Mouse (Mus musculus): ENCODE data around the gene Arhgef16. TPM values are rescaled to one million over a fixed set of nuclear protein-coding genes. Genes with fewer than 3 reads are reported as not detected.

Arhgef16 gene
- polyA plus RNA-seq, 1 experiment = 179 TPM

DNA sequence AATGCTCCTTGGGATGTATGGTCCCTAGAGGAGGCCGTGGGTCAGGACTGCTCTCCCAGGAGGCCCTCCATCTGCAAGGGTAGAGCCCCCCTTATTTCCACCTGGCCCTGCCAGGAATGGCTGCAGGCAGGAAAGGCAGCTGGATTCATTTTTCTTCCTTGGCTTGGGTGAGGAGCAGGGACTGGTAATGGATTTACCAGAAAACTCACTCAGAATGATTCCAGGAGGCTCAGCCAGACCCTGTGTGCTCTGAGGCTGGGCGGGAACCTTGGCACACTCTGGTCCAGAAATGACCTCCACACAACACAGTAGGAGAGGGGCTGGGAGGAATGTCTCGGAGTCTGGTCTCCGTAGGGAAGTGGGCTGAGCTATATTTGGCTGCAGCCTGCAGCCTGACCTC, 69.2 kb downstream of the Arhgef16 start:
- 0 out of 2 replicates have a peak, but pooled peaks cover 3% of the 10 kb centered on the region for H3K27me3 ChIP-seq (ENCODE audit: control insufficient read depth, insufficient read depth, low read length)
- TF ChIP-seq CTCF (IDR thresholded peaks at IDR 0.05; ENCODE audit: extremely low read depth, insufficient read length, insufficient replicate concordance, low read depth, low read length) (no peak), POLR2A (IDR thresholded peaks at IDR 0.05; ENCODE audit: low read depth, low read length) (no peak)
- no peak overlapping the region for H3K27ac ChIP-seq (ENCODE audit: insufficient read depth, low read depth, low read length)
- WGBS = 71% methylated on average over 4 of the region's 4 CpGs
- no peak overlapping the region for H3K4me3 ChIP-seq (ENCODE audit: low read depth, low read length)
- H3K36me3 ChIP-seq (ENCODE audit: control insufficient read depth, insufficient read depth, low read length) = no peaks in the 10 kb centered on the region
- no peaks in the 10 kb centered on the region for H3K4me1 ChIP-seq (ENCODE audit: control insufficient read depth, insufficient read depth, insufficient read length, low read length)

DNA sequence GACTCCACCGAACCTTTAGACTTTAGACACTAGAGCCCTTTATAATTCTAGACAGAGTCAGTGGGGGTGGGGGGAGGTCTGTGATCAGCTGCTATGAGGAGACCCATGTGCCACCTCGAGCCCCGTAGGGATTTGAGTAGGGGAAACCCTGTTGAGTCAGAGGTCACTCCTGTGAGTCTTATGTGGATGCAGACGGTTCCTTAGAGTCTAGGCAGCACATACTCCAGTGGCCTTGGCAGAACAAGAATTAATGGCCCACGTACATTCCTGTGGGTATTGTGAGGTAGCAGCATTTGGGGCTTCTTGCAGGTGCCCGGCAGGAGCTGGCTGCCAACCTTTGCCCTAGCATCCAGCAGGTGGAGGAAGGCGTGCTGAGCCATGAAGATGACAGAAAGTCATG, 70.1 kb downstream of the Arhgef16 start:
- Histone ChIP-seq H3K4me3 (ENCODE audit: low read depth, low read length) (no peak overlapping the region), H3K4me1 (ENCODE audit: control insufficient read depth, insufficient read depth, insufficient read length, low read length) (no peaks in the 10 kb centered on the region), H3K36me3 (ENCODE audit: control insufficient read depth, insufficient read depth, low read length) (no peaks in the 10 kb centered on the region), H3K27ac (ENCODE audit: insufficient read depth, low read depth, low read length) (no peak overlapping the region), H3K27me3 (ENCODE audit: control insufficient read depth, insufficient read depth, low read length) (no peaks in the 10 kb centered on the region)
- WGBS = 37% methylated on average over 7 of the region's 7 CpGs
- TF ChIP-seq CTCF (IDR thresholded peaks at IDR 0.05; ENCODE audit: extremely low read depth, insufficient read length, insufficient replicate concordance, low read depth, low read length) = no peak
- TF ChIP-seq POLR2A (IDR thresholded peaks at IDR 0.05; ENCODE audit: low read depth, low read length) = no peak

DNA sequence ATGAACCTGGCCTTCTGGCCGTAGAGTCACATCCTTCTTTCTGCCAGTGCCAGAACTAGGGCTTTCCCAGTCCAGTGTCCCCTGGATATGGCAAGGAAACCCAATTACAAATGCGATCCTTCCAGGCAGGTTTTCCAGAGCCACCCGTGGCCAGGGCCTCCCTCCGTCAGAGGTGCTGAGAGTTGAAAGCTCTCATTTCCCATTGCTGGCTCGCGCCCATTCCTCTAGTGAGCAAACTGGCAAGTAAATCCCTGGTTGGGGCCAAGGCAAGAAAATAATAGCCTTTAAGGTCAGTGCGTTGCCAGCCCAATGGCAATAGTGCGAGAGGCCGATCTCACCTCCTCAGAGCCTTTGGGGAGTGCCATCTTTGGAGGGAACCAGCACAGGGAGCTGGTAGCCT, 71.9 kb downstream of the Arhgef16 start:
- H3K4me3 ChIP-seq (ENCODE audit: low read depth, low read length) = no peak overlapping the region
- WGBS = 92% methylated on average over 9 of the region's 9 CpGs
- no peaks in the 10 kb centered on the region for H3K27me3 ChIP-seq (ENCODE audit: control insufficient read depth, insufficient read depth, low read length)
- H3K36me3 ChIP-seq (ENCODE audit: control insufficient read depth, insufficient read depth, low read length) = no peaks in the 10 kb centered on the region
- H3K27ac ChIP-seq (ENCODE audit: insufficient read depth, low read depth, low read length) = no peak overlapping the region
- TF ChIP-seq POLR2A (IDR thresholded peaks at IDR 0.05; ENCODE audit: low read depth, low read length) (no peak), CTCF (IDR thresholded peaks at IDR 0.05; ENCODE audit: extremely low read depth, insufficient read length, insufficient replicate concordance, low read depth, low read length) (no peak)
- peaks cover 8% of the 10 kb centered on the region for H3K4me1 ChIP-seq (ENCODE audit: control insufficient read depth, insufficient read depth, insufficient read length, low read length)

Other genes starting within 250 kb of the Arhgef16 start
- 0.14 and 0.58 TPM in 2 replicates for gene Trp73, start 161.5 kb downstream of the Arhgef16 start, polyA plus RNA-seq (2012; rRNA removed)
- gene Wrap73, start 159.3 kb downstream of the Arhgef16 start, polyA plus RNA-seq (2012; rRNA removed) = 10.9 and 16.9 TPM in 2 replicates
- gene Tprgl, start 141.0 kb downstream of the Arhgef16 start, polyA plus RNA-seq (2012; rRNA removed) = 74.5 and 129 TPM in 2 replicates
- gene Megf6, start 130.9 kb downstream of the Arhgef16 start, polyA plus RNA-seq (2012; rRNA removed) = 1.7 and 3.5 TPM in 2 replicates
- not detected in 2 replicates for gene B230104I21Rik, start 34.5 kb upstream of the Arhgef16 start, polyA plus RNA-seq (2012; rRNA removed)